Mouse (Mus musculus): Measurements from ENCODE around the gene Nostrin. TPM values are rescaled to one million over a fixed set of nuclear protein-coding genes. Genes with fewer than 3 reads are reported as not detected.

Nostrin gene
- polyA plus RNA-seq, 1 experiment, result not detected

GRCm38 (mm10) chr2:69206523-69206922, 70.9 kb downstream of the Nostrin start:
- H3K36me3 ChIP-seq (ENCODE audit: control insufficient read depth, insufficient read depth, low read length, poor library complexity, severe bottlenecking), result peaks cover 21% of the 10 kb centered on the region
- H3K27ac ChIP-seq (ENCODE audit: insufficient read depth, low read length), result no peak overlapping the region
- no peaks in the 10 kb centered on the region for H3K4me1 ChIP-seq (ENCODE audit: control insufficient read depth, insufficient read depth, low read length)
- no peak overlapping the region for H3K4me3 ChIP-seq (ENCODE audit: low read depth, low read length)
- peak overlapping the region; percentile 37; the same call in 1 of the 2 replicates for H3K9ac ChIP-seq (ENCODE audit: low read depth, poor library complexity, severe bottlenecking)
- H3K9me3 ChIP-seq (replicated peaks; ENCODE audit: control insufficient read depth, insufficient read depth, low read length, poor library complexity, severe bottlenecking), result no peaks in the 10 kb centered on the region
- TF ChIP-seq EP300 (IDR thresholded peaks at IDR 0.05; ENCODE audit: insufficient read depth, low read depth, low read length) (no peak), POLR2A (IDR thresholded peaks at IDR 0.05; ENCODE audit: insufficient read depth, low read length) (no peak), CTCF (IDR thresholded peaks at IDR 0.05; ENCODE audit: low read depth, low read length) (no peak)
- H3K27me3 ChIP-seq (ENCODE audit: control insufficient read depth, insufficient read depth, low read length, poor library complexity, severe bottlenecking), result no peaks in the 10 kb centered on the region

- Histone ChIP-seq H3K9ac (ENCODE audit: low read depth, poor library complexity, severe bottlenecking) (no peak overlapping the region), H3K4me1 (ENCODE audit: control insufficient read depth, insufficient read depth, low read length) (peaks cover 2% of the 10 kb centered on the region), H3K4me3 (ENCODE audit: low read depth, low read length) (no peak overlapping the region), H3K36me3 (ENCODE audit: control insufficient read depth, insufficient read depth, low read length, poor library complexity, severe bottlenecking) (no peaks in the 10 kb centered on the region; the same call in 1 of the 2 replicates), H3K9me3 (replicated peaks; ENCODE audit: control insufficient read depth, insufficient read depth, low read length, poor library complexity, severe bottlenecking) (no peaks in the 10 kb centered on the region), H3K27ac (ENCODE audit: insufficient read depth, low read length) (no peak overlapping the region), H3K27me3 (ENCODE audit: control insufficient read depth, insufficient read depth, low read length, poor library complexity, severe bottlenecking) (no peaks in the 10 kb centered on the region)
- no peak for TF ChIP-seq CTCF (IDR thresholded peaks at IDR 0.05; ENCODE audit: low read depth, low read length)
- 0 out of 2 replicates have a peak, but pooled peaks have one; percentile 17 for TF ChIP-seq EP300 (IDR thresholded peaks at IDR 0.05; ENCODE audit: insufficient read depth, low read depth, low read length)
These were observed 74.1 kb downstream of the Nostrin start for GRCm38 (mm10) chr2:69209684-69210083.

- TF ChIP-seq EP300 (IDR thresholded peaks at IDR 0.05; ENCODE audit: insufficient read depth, low read depth, low read length) (no peak), CTCF (IDR thresholded peaks at IDR 0.05; ENCODE audit: low read depth, low read length) (no peak), POLR2A (IDR thresholded peaks at IDR 0.05; ENCODE audit: insufficient read depth, low read length) (no peak)
- Histone ChIP-seq H3K36me3 (ENCODE audit: control insufficient read depth, insufficient read depth, low read length, poor library complexity, severe bottlenecking) (no peaks in the 10 kb centered on the region), H3K4me3 (ENCODE audit: low read depth, low read length) (no peak within 1 kb of the TSS), H3K9ac (ENCODE audit: low read depth, poor library complexity, severe bottlenecking) (no peak within 1 kb of the TSS), H3K4me1 (ENCODE audit: control insufficient read depth, insufficient read depth, low read length) (peaks cover 2% of the 10 kb centered on the region), H3K27ac (ENCODE audit: insufficient read depth, low read length) (no peak within 1 kb of the TSS), H3K9me3 (replicated peaks; ENCODE audit: control insufficient read depth, insufficient read depth, low read length, poor library complexity, severe bottlenecking) (no peaks in the 10 kb centered on the region), H3K27me3 (ENCODE audit: control insufficient read depth, insufficient read depth, low read length, poor library complexity, severe bottlenecking) (no peaks in the 10 kb centered on the region)
These were observed 75.2 kb downstream of the Nostrin start, which contains the start of gene G6pc2 for GRCm38 (mm10) chr2:69210773-69211172. Gene G6pc2, plus strand, starts transcription at chr2:69211073.

GRCm38 (mm10) chr2:69212652-69213051, 77.1 kb downstream of the Nostrin start:
- H3K27me3 ChIP-seq (ENCODE audit: control insufficient read depth, insufficient read depth, low read length, poor library complexity, severe bottlenecking), result no peaks in the 10 kb centered on the region
- no peaks in the 10 kb centered on the region for H3K9me3 ChIP-seq (replicated peaks; ENCODE audit: control insufficient read depth, insufficient read depth, low read length, poor library complexity, severe bottlenecking)
- no peak overlapping the region for H3K4me3 ChIP-seq (ENCODE audit: low read depth, low read length)
- no peaks in the 10 kb centered on the region for H3K36me3 ChIP-seq (ENCODE audit: control insufficient read depth, insufficient read depth, low read length, poor library complexity, severe bottlenecking)
- TF ChIP-seq POLR2A (IDR thresholded peaks at IDR 0.05; ENCODE audit: insufficient read depth, low read length) (no peak), CTCF (IDR thresholded peaks at IDR 0.05; ENCODE audit: low read depth, low read length) (no peak), EP300 (IDR thresholded peaks at IDR 0.05; ENCODE audit: insufficient read depth, low read depth, low read length) (no peak)
- no peak overlapping the region for H3K27ac ChIP-seq (ENCODE audit: insufficient read depth, low read length)
- peaks cover 2% of the 10 kb centered on the region for H3K4me1 ChIP-seq (ENCODE audit: control insufficient read depth, insufficient read depth, low read length)
- H3K9ac ChIP-seq (ENCODE audit: low read depth, poor library complexity, severe bottlenecking), result no peak overlapping the region

- Histone ChIP-seq H3K9ac (ENCODE audit: low read depth, poor library complexity, severe bottlenecking) (no peak overlapping the region), H3K27ac (ENCODE audit: insufficient read depth, low read length) (no peak overlapping the region), H3K36me3 (ENCODE audit: control insufficient read depth, insufficient read depth, low read length, poor library complexity, severe bottlenecking) (no peaks in the 10 kb centered on the region), H3K27me3 (ENCODE audit: control insufficient read depth, insufficient read depth, low read length, poor library complexity, severe bottlenecking) (no peaks in the 10 kb centered on the region), H3K4me3 (ENCODE audit: low read depth, low read length) (no peak overlapping the region), H3K4me1 (ENCODE audit: control insufficient read depth, insufficient read depth, low read length) (peaks cover 2% of the 10 kb centered on the region), H3K9me3 (replicated peaks; ENCODE audit: control insufficient read depth, insufficient read depth, low read length, poor library complexity, severe bottlenecking) (no peaks in the 10 kb centered on the region)
- TF ChIP-seq CTCF (IDR thresholded peaks at IDR 0.05; ENCODE audit: low read depth, low read length) (no peak), POLR2A (IDR thresholded peaks at IDR 0.05; ENCODE audit: insufficient read depth, low read length) (no peak), EP300 (IDR thresholded peaks at IDR 0.05; ENCODE audit: insufficient read depth, low read depth, low read length) (no peak)
These were observed 79.6 kb downstream of the Nostrin start for GRCm38 (mm10) chr2:69215242-69215641.

- no peak overlapping the region for H3K4me3 ChIP-seq (ENCODE audit: low read depth, low read length)
- no peak overlapping the region for H3K27ac ChIP-seq (ENCODE audit: insufficient read depth, low read length)
- H3K9me3 ChIP-seq (replicated peaks; ENCODE audit: control insufficient read depth, insufficient read depth, low read length, poor library complexity, severe bottlenecking), result no peaks in the 10 kb centered on the region
- H3K36me3 ChIP-seq (ENCODE audit: control insufficient read depth, insufficient read depth, low read length, poor library complexity, severe bottlenecking), result no peaks in the 10 kb centered on the region
- TF ChIP-seq POLR2A (IDR thresholded peaks at IDR 0.05; ENCODE audit: insufficient read depth, low read length) (no peak), CTCF (IDR thresholded peaks at IDR 0.05; ENCODE audit: low read depth, low read length) (no peak), EP300 (IDR thresholded peaks at IDR 0.05; ENCODE audit: insufficient read depth, low read depth, low read length) (no peak)
- H3K27me3 ChIP-seq (ENCODE audit: control insufficient read depth, insufficient read depth, low read length, poor library complexity, severe bottlenecking), result no peaks in the 10 kb centered on the region
- no peak overlapping the region for H3K9ac ChIP-seq (ENCODE audit: low read depth, poor library complexity, severe bottlenecking)
- no peaks in the 10 kb centered on the region for H3K4me1 ChIP-seq (ENCODE audit: control insufficient read depth, insufficient read depth, low read length)
These were observed 86.3 kb downstream of the Nostrin start for GRCm38 (mm10) chr2:69221868-69222416.
